Mouse (Mus musculus): ENCODE results near the gene Olfr906. TPM values are rescaled to one million over a fixed set of nuclear protein-coding genes. Genes with fewer than 3 reads are reported as not detected.

The Olfr906 gene
- polyA plus RNA-seq (2014; fragmentation: Illumina TruSeq; extraction: RNeasy Lipid Tissue Mini Kit (QIAGEN cat#74804); ENCODE audit: low read depth, low replicate concordance): not detected

DNA sequence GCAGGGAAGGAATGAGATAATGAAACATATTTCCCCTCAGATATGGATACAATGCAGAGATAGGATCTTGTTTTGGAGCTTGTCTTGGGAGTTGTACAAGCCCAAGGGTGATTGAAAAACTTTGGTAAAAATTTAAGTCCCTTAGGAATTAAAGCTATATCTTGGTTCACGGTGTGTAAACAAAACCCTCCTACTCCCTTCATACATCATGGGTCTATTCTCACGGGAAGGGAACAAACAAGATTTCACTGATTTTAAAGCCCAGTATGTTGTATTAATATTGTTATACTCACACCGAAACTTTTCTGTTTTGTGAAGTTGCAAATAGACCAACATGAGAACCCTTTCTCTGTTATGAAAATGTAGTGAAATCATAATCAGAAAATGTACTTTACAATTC lies at the start of gene Olfr906:
Olfr906 (plus strand) TSS at position 301 of the 400 bp plus-strand sequence.

DNA sequence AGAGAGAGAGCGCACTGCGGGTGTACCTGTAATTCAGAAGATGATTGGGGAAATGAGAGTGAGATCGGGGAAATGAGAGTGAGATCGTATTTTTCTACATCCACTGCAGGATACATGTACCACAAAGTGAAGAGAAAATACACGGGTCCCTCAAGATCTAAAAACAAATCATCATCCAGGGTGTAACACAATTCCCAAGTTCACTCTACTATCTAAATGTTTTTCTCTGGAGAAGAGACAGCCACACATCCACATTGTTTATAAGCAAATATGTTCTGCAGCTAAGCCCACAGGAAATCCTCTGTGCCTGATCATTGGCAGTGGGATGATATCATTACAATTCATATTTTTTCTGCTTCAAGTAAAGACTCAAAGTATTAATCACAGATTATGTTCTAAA lies 39.5 kb upstream of the Olfr906 start, which contains the start of gene Olfr902:
Olfr902 (plus strand) TSS at position 301 of the 400 bp plus-strand sequence.

DNA sequence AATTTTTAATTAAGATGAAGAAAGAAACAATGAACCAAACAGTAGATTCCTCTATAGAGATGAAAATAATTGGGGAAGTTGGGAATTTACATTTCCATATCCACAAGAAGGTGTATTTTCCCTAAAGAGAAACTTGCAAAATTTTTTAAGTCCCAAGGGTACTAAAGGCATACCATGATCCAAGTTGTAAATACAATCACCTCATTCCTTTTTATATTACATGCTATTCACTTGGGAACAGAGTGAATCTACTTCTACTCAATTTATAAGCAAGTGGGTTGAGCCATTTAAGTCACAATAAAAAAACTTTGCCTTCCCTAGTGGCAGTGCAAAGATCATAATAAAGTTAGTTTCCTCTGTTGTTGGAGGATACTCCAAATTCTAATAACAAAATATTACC lies 24.0 kb upstream of the Olfr906 start, which contains the start of gene Olfr904:
Olfr904 (plus strand) TSS at position 301 of the 400 bp plus-strand sequence.

GRCm38 (mm10) chr9:38470807-38471206 lies 16.1 kb upstream of the Olfr906 start, which contains the start of gene Olfr905:
Olfr905 (plus strand) TSS chr9:38471107.

DNA sequence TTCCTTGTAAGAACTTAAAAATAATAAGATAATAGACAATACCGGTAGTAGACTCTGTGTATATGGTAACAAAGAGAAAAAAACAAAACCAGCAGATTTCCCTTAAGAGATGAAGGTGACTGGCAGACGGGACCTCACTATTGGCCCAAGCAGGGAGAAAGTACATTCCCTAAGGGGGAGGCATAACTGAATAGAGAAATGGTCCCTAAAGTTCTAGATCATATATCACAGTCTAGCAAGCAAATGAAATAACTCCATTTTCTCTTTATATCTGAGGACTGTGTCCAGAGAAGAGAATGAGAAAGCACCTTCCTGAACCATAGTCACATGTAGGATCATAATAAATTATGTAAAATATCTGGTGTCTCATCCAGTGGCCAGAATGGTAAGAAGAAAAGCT lies 8.6 kb downstream of the Olfr906 start, which contains the start of gene Olfr907:
Olfr907 (plus strand) TSS at position 301 of the 400 bp plus-strand sequence.

DNA sequence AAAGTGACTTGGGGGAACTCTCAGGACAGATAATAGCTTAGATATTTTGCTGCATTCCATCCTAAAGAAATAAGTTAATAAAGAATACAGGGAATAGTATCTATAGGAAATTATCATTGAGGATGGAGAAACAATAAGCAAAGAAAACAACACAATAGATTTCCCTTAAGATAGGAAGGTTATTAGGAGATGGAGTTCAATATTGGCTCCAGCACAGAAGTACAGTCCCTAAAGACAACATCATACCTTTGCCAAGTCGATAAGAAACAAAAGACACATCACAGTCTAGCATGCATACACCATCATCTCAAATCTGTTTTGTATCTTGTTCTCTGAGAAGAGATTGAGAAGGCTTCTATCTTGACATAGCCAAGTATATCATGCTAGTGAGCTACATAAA lies 34.4 kb downstream of the Olfr906 start, which contains the start of gene Olfr911-ps1:
Olfr911-ps1 (plus strand) TSS at position 301 of the 400 bp plus-strand sequence.

GRCm38 (mm10) chr9:38537549-38537948 lies 50.7 kb downstream of the Olfr906 start, which contains the start of gene Olfr910:
Olfr910 (plus strand) TSS chr9:38537849.

Other genes with a start within 250 kb of the Olfr906 start
- gene Olfr143, start 234.3 kb upstream of the Olfr906 start, polyA plus RNA-seq (2014; fragmentation: Illumina TruSeq; extraction: RNeasy Lipid Tissue Mini Kit (QIAGEN cat#74804); ENCODE audit: low read depth, low replicate concordance): not detected
- not detected for gene Olfr895, start 219.2 kb upstream of the Olfr906 start, polyA plus RNA-seq (2014; fragmentation: Illumina TruSeq; extraction: RNeasy Lipid Tissue Mini Kit (QIAGEN cat#74804); ENCODE audit: low read depth, low replicate concordance)
- gene Olfr896-ps1, start 196.0 kb upstream of the Olfr906 start, polyA plus RNA-seq (2014; fragmentation: Illumina TruSeq; extraction: RNeasy Lipid Tissue Mini Kit (QIAGEN cat#74804); ENCODE audit: low read depth, low replicate concordance): not detected
- gene Olfr25, start 158.0 kb upstream of the Olfr906 start, polyA plus RNA-seq (2014; fragmentation: Illumina TruSeq; extraction: RNeasy Lipid Tissue Mini Kit (QIAGEN cat#74804); ENCODE audit: low read depth, low replicate concordance): not detected
- not detected for gene Olfr898, start 138.7 kb upstream of the Olfr906 start, polyA plus RNA-seq (2014; fragmentation: Illumina TruSeq; extraction: RNeasy Lipid Tissue Mini Kit (QIAGEN cat#74804); ENCODE audit: low read depth, low replicate concordance)
- gene Olfr250, start 120.2 kb upstream of the Olfr906 start, polyA plus RNA-seq (2014; fragmentation: Illumina TruSeq; extraction: RNeasy Lipid Tissue Mini Kit (QIAGEN cat#74804); ENCODE audit: low read depth, low replicate concordance): not detected
- gene Olfr251, start 110.0 kb upstream of the Olfr906 start, polyA plus RNA-seq (2014; fragmentation: Illumina TruSeq; extraction: RNeasy Lipid Tissue Mini Kit (QIAGEN cat#74804); ENCODE audit: low read depth, low replicate concordance): not detected
- not detected for gene Olfr147, start 85.4 kb upstream of the Olfr906 start, polyA plus RNA-seq (2014; fragmentation: Illumina TruSeq; extraction: RNeasy Lipid Tissue Mini Kit (QIAGEN cat#74804); ENCODE audit: low read depth, low replicate concordance)
- not detected for gene Olfr901, start 57.6 kb upstream of the Olfr906 start, polyA plus RNA-seq (2014; fragmentation: Illumina TruSeq; extraction: RNeasy Lipid Tissue Mini Kit (QIAGEN cat#74804); ENCODE audit: low read depth, low replicate concordance)
- gene Olfr902, start 39.4 kb upstream of the Olfr906 start, polyA plus RNA-seq (2014; fragmentation: Illumina TruSeq; extraction: RNeasy Lipid Tissue Mini Kit (QIAGEN cat#74804); ENCODE audit: low read depth, low replicate concordance): not detected
- gene Olfr904, start 23.9 kb upstream of the Olfr906 start, polyA plus RNA-seq (2014; fragmentation: Illumina TruSeq; extraction: RNeasy Lipid Tissue Mini Kit (QIAGEN cat#74804); ENCODE audit: low read depth, low replicate concordance): not detected
- not detected for gene Olfr905, start 16.0 kb upstream of the Olfr906 start, polyA plus RNA-seq (2014; fragmentation: Illumina TruSeq; extraction: RNeasy Lipid Tissue Mini Kit (QIAGEN cat#74804); ENCODE audit: low read depth, low replicate concordance)
- not detected for gene Olfr907, start 8.7 kb downstream of the Olfr906 start, polyA plus RNA-seq (2014; fragmentation: Illumina TruSeq; extraction: RNeasy Lipid Tissue Mini Kit (QIAGEN cat#74804); ENCODE audit: low read depth, low replicate concordance)
- gene Olfr911-ps1, start 34.5 kb downstream of the Olfr906 start, polyA plus RNA-seq (2014; fragmentation: Illumina TruSeq; extraction: RNeasy Lipid Tissue Mini Kit (QIAGEN cat#74804); ENCODE audit: low read depth, low replicate concordance): not detected
- gene Olfr910, start 50.8 kb downstream of the Olfr906 start, polyA plus RNA-seq (2014; fragmentation: Illumina TruSeq; extraction: RNeasy Lipid Tissue Mini Kit (QIAGEN cat#74804); ENCODE audit: low read depth, low replicate concordance): not detected
- not detected for gene Olfr912, start 93.1 kb downstream of the Olfr906 start, polyA plus RNA-seq (2014; fragmentation: Illumina TruSeq; extraction: RNeasy Lipid Tissue Mini Kit (QIAGEN cat#74804); ENCODE audit: low read depth, low replicate concordance)
- gene Olfr913, start 105.7 kb downstream of the Olfr906 start, polyA plus RNA-seq (2014; fragmentation: Illumina TruSeq; extraction: RNeasy Lipid Tissue Mini Kit (QIAGEN cat#74804); ENCODE audit: low read depth, low replicate concordance): not detected
- not detected for gene Olfr914, start 118.0 kb downstream of the Olfr906 start, polyA plus RNA-seq (2014; fragmentation: Illumina TruSeq; extraction: RNeasy Lipid Tissue Mini Kit (QIAGEN cat#74804); ENCODE audit: low read depth, low replicate concordance)
- gene Olfr916, start 172.8 kb downstream of the Olfr906 start, polyA plus RNA-seq (2014; fragmentation: Illumina TruSeq; extraction: RNeasy Lipid Tissue Mini Kit (QIAGEN cat#74804); ENCODE audit: low read depth, low replicate concordance): not detected
- gene Olfr917, start 178.8 kb downstream of the Olfr906 start, polyA plus RNA-seq (2014; fragmentation: Illumina TruSeq; extraction: RNeasy Lipid Tissue Mini Kit (QIAGEN cat#74804); ENCODE audit: low read depth, low replicate concordance): not detected
- not detected for gene Olfr918, start 187.5 kb downstream of the Olfr906 start, polyA plus RNA-seq (2014; fragmentation: Illumina TruSeq; extraction: RNeasy Lipid Tissue Mini Kit (QIAGEN cat#74804); ENCODE audit: low read depth, low replicate concordance)
- gene Olfr919, start 216.6 kb downstream of the Olfr906 start, polyA plus RNA-seq (2014; fragmentation: Illumina TruSeq; extraction: RNeasy Lipid Tissue Mini Kit (QIAGEN cat#74804); ENCODE audit: low read depth, low replicate concordance): not detected
- 28.2 TPM for gene Vwa5a, start 231.2 kb downstream of the Olfr906 start, polyA plus RNA-seq (2014; fragmentation: Illumina TruSeq; extraction: RNeasy Lipid Tissue Mini Kit (QIAGEN cat#74804); ENCODE audit: low read depth, low replicate concordance)